Mouse (Mus musculus) hindbrain, embryonic 13.5 days (tissue): ENCODE results near the gene Mblac2. TPM values are rescaled to one million over a fixed set of nuclear protein-coding genes. Genes with fewer than 3 reads are reported as not detected.
"Not testable (repeated sequence)": the region's sequence is repeated elsewhere in the genome, so short reads cannot be mapped to it uniquely, and the experiment has no call there.

Experiments
- ATAC-seq: fragments of 200-750 bp; cut with Nextera tagmentation; 2 replicates; pipeline ENCODE4 v1.8.0; 2017; ENCODE audit warnings: moderate TSS enrichment; ENCODE audit not compliant: low FRiP score
- H3K27ac ChIP-seq: fragments of 300-500 bp; sonication (generic); 2 replicates; pipeline ENCODE4 v1.5.1; 2015; ENCODE audit warnings: inconsistent platforms, mild to moderate bottlenecking, moderate library complexity
- H3K27me3 ChIP-seq: fragments of 300-500 bp; sonication (generic); 2 replicates; pipeline ENCODE4 v1.6.1; 2015; ENCODE audit warnings: mild to moderate bottlenecking, inconsistent platforms
- H3K36me3 ChIP-seq: fragments of 300-500 bp; sonication (generic); 2 replicates; pipeline ENCODE4 v1.6.1; 2015; ENCODE audit warnings: mild to moderate bottlenecking, inconsistent platforms
- H3K4me1 ChIP-seq: fragments of 300-500 bp; sonication (generic); replicated peaks from 2 replicates; pipeline ENCODE4 v1.6.1; 2015; ENCODE audit warnings: inconsistent platforms
- H3K4me2 ChIP-seq: fragments of 300-500 bp; sonication (generic); 2 replicates; pipeline ENCODE4 v1.6.1; 2015; ENCODE audit warnings: inconsistent platforms, mild to moderate bottlenecking, moderate library complexity
- H3K4me3 ChIP-seq: fragments of 300-500 bp; sonication (generic); 2 replicates; pipeline ENCODE4 v1.5.1; 2015; ENCODE audit warnings: mild to moderate bottlenecking, inconsistent platforms
- H3K9ac ChIP-seq: fragments of 300-500 bp; sonication (generic); 2 replicates; pipeline ENCODE4 v1.6.1; 2015; ENCODE audit warnings: mild to moderate bottlenecking, inconsistent platforms
- H3K9me3 ChIP-seq: fragments of 300-500 bp; sonication (generic); 2 replicates; pipeline ENCODE4 v1.6.1; 2016; ENCODE audit warnings: inconsistent platforms
- WGBS: fragments of 180-500 bp; shearing (Covaris S2); methylation state at CpG from one replicate; pipeline ENCODE4 v1.1.7; 2015; 5-methylcytosine and 5-hydroxymethylcytosine counted together
- polyA plus RNA-seq: library from polyadenylated mRNA; unstranded; fragments of >200 nt; fragmentation: Nextera tagmentation; extraction: Ambion mirVana; gene quantifications from 2 replicates; pipeline ENCODE4 v1.2.1, GENCODE M21; 2015

Mblac2 gene
- polyA plus RNA-seq, 1 experiment from 2014 or later = 25.6 TPM

DNA sequence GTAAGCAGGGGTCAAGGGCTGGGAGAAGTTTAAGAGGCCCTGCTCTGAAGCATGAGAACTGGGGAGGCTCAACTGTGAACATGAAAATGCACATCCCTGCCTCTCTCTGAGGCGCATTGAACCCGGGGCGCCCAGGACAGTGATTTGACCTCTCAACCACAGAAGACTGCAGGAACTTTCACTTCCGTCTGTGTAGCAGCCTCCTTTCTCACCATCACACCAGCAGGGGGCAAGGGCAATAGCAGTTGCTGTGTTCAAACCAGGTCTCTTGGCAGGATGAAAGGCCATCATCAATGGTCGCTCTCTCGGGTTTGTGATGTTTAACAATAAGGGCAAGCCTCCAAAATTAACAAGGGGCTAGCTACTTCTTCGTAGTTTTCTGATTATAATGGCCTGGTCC, 8.0 kb upstream of the Mblac2 start:
- 0 out of 2 replicates have a peak, but pooled peaks cover 3% of the 10 kb centered on the region for H3K36me3 ChIP-seq
- WGBS = 68% methylated on average over 7 of the region's 7 CpGs
- H3K4me1 ChIP-seq = no peaks in the 10 kb centered on the region
- H3K27me3 ChIP-seq = no peaks in the 10 kb centered on the region
- ATAC-seq = no peak
- no peak overlapping the region for H3K9ac ChIP-seq
- H3K9me3 ChIP-seq = no peaks in the 10 kb centered on the region
- no peak overlapping the region for H3K4me3 ChIP-seq
- H3K4me2 ChIP-seq = no peak overlapping the region
- no peak overlapping the region for H3K27ac ChIP-seq

DNA sequence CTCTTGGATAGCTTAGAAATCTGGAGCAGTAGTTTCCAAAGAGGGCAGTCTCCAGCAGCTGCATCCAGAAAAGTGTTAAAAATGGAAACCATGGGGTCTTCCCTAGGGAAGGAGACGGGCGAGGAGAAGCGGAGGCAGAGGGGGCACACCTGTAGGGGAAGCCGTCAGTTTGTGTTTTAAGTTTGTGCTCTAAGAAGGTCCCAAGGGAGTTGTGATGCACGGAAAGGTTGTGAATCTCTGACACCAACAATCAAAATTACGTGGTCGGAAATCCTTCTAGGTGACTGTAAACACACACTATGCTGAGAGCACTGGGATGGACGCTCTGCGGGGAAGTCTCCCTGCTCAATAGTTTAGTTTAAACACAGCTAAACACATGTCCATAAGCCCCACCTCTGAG, 7.5 kb upstream of the Mblac2 start:
- whole genome bisulfite sequencing = 84% methylated on average over 9 of the region's 9 CpGs
- no peaks in the 10 kb centered on the region for H3K4me1 ChIP-seq
- no peak overlapping the region for H3K4me2 ChIP-seq
- no peak overlapping the region for H3K27ac ChIP-seq
- H3K4me3 ChIP-seq = no peak overlapping the region
- no peak for ATAC-seq
- H3K9ac ChIP-seq = no peak overlapping the region
- no peaks in the 10 kb centered on the region for H3K9me3 ChIP-seq
- H3K27me3 ChIP-seq = no peaks in the 10 kb centered on the region
- no peaks in the 10 kb centered on the region for H3K36me3 ChIP-seq

DNA sequence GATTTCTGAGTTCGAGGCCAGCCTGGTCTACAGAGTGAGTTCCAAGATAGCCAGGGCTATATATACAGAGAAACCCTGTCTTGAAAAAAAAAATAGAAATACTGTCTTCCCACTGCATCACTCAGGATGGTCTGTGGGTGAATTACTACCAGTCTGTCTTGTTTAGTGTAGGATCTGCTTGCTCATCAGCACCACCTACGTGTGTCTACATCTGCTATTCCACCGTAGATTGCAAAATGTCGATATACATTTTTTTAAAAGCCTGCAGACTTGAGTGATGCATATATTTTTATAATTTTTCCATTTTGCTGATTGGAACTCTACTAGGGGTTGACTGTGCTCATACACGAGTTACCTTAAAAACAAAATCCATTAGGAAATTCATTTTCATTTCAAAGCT, 4.8 kb upstream of the Mblac2 start:
- WGBS = 95% methylated on average over 5 of the region's 5 CpGs
- Histone ChIP-seq H3K4me3 (no peak overlapping the region), H3K9ac (no peak overlapping the region), H3K36me3 (no peaks in the 10 kb centered on the region), H3K9me3 (no peaks in the 10 kb centered on the region), H3K27ac (no peak overlapping the region), H3K4me1 (peaks cover 8% of the 10 kb centered on the region), H3K4me2 (no peak overlapping the region), H3K27me3 (no peaks in the 10 kb centered on the region)
- no peak for ATAC-seq

DNA sequence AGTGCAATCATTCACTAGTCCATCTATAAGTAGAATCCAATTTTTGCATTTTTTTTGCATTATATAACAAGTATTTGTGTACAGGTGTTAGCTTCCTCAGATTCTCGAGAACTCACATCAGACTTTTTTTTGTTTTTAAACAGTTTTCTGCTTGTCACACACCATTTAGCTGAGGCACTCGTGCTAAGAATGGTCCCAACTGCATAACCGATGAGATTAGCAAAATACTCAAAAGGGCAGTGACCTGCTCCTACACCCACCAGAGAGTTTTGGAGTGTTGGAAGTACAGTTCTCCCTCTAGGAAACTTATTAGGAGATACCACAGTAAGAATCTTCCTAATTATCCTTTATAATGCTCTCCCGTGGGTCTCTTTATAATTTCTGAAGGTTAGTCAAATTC, 1.3 kb upstream of the Mblac2 start:
- no peak for ATAC-seq
- no peak overlapping the region for H3K9ac ChIP-seq
- H3K9me3 ChIP-seq = no peaks in the 10 kb centered on the region
- H3K4me2 ChIP-seq = peak overlapping the region; percentile 94
- H3K27ac ChIP-seq = no peak overlapping the region
- peak overlapping the region; percentile 85 for H3K4me3 ChIP-seq
- H3K4me1 ChIP-seq = peaks cover 21% of the 10 kb centered on the region
- 31% methylated on average over 4 of the region's 4 CpGs for WGBS
- no peaks in the 10 kb centered on the region for H3K36me3 ChIP-seq
- H3K27me3 ChIP-seq = no peaks in the 10 kb centered on the region

DNA sequence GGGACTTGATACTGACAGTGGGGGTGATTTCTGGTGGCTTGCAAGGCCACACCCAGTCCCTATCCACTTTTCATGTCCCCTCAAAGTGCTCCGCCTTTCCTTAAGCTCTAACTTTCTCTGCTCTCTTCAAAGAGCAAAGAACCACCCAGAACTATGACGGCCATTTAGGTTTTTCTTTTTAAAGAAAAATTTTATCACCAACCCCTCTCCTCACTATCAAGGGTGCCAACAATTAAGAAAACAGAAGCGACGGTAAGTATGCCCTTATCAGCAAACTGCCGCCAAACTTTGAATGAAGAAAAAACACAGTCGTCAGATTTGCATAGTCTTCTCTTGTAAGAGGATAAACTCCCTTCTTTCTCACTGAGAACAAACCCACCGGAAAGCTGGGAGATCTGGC, 875 bp upstream of the Mblac2 start:
- Histone ChIP-seq H3K4me3 (peak overlapping the region; percentile 85), H3K9ac (peak overlapping the region; percentile 85), H3K4me1 (peaks cover 21% of the 10 kb centered on the region), H3K9me3 (no peaks in the 10 kb centered on the region), H3K27ac (no peak overlapping the region), H3K27me3 (no peaks in the 10 kb centered on the region), H3K4me2 (peak overlapping the region; percentile 94), H3K36me3 (no peaks in the 10 kb centered on the region)
- ATAC-seq = no peak
- under 1% methylated on average over 7 of the region's 7 CpGs for WGBS

DNA sequence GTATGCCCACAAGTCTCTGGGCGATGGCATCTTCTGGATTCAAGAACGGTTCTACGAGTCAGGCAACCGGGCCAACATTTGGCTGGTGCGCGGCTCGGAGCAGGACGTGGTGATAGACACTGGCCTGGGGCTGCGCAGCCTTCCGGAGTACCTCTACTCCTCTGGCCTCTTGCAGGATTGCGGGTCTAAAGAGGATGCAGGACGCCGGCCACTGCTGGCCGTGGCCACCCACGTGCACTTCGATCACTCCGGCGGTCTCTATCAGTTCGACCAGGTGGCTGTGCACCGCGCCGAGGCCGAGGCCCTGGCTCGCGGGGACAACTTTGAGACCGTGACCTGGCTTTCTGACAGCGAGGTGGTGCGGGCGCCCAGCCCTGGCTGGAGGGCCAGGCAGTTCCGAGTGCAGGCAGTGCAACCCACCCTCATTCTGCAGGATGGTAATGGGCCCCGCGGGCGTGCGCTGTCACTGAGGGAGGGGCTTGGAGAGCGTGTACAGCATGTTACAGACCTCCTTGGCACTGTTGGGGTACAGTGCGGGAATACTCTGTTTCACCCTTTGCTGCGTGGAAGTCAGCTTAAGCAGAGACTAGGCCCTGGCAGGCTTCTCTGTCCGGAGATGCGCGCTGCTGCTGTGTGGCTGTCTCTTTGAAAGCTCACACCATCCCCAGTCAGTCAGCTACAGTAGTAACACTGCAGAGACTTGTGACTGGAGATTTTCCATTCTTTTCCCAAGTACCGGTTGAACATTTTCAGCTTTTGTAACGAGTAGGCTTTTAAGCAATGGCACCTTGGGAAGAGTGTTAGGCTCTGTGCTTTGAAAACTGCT, 618 bp downstream of the Mblac2 start:
- ATAC-seq = peak; percentile 55
- peak overlapping the region; percentile 94 for H3K27ac ChIP-seq
- H3K4me3 ChIP-seq = peak overlapping the region; percentile 85
- no peaks in the 10 kb centered on the region for H3K36me3 ChIP-seq
- WGBS = under 1% methylated on average over 42 of the region's 42 CpGs
- no peaks in the 10 kb centered on the region for H3K9me3 ChIP-seq
- H3K27me3 ChIP-seq = no peaks in the 10 kb centered on the region
- H3K4me1 ChIP-seq = peaks cover 21% of the 10 kb centered on the region
- peak overlapping the region; percentile 94 for H3K4me2 ChIP-seq
- H3K9ac ChIP-seq = peak overlapping the region; percentile 85

DNA sequence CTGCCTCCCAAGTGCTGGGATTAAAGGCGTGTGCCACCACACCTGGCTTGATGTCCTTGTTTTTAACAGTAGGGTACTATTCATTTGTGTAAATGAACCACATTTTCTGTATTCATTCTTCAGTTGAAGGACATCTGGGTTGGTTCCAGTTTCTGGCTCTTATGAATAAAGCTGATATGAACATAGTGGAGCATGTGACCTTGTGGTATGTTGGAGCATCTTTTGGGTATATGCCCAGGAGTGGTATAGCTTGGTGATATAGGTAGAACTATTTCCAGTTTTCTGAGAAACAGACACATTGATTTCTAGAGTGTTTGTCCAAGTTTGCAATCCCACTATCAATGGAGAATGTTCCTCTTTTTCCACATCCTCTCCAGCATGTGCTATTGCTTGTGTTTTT, 2.8 kb downstream of the Mblac2 start:
- 97% methylated on average over 1 of the region's 1 CpGs for WGBS
- no peak for ATAC-seq

DNA sequence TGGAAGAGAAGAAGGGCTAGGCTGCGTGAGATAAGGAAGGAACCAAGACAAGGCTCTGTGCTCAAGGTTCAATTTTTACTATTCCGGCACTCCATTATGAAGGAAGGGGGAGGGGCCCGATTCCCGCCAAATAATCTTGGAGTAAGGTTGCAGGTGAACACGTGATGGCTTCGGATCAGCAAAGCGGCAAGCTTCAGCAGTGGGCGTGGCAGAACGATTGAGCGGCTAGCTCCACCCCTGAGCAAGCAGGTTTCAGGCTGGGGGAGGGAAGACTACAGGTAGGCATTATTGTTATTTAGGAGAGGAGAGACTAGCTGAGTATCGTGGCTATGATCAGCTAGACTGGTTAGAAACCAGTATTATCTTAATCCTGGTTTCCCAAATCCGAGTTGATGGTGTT, 17.0 kb downstream of the Mblac2 start:
- H3K4me1 ChIP-seq, H3K27ac ChIP-seq, H3K9me3 ChIP-seq, ATAC-seq, H3K9ac ChIP-seq, H3K4me2 ChIP-seq, H3K4me3 ChIP-seq, H3K27me3 ChIP-seq, H3K36me3 ChIP-seq: not testable (repeated sequence)
- 64% methylated on average over 12 of the region's 12 CpGs for WGBS

More for the DNA sequence above, 2.8 kb downstream of the Mblac2 start:
- no peaks in the 10 kb centered on the region for H3K27me3 ChIP-seq
- H3K4me3 ChIP-seq = no peak overlapping the region
- H3K4me2 ChIP-seq = no peak overlapping the region
- peaks cover 21% of the 10 kb centered on the region for H3K4me1 ChIP-seq
- H3K36me3 ChIP-seq = no peaks in the 10 kb centered on the region
- H3K9me3 ChIP-seq = no peaks in the 10 kb centered on the region
- no peak overlapping the region for H3K27ac ChIP-seq
- no peak overlapping the region for H3K9ac ChIP-seq

DNA sequence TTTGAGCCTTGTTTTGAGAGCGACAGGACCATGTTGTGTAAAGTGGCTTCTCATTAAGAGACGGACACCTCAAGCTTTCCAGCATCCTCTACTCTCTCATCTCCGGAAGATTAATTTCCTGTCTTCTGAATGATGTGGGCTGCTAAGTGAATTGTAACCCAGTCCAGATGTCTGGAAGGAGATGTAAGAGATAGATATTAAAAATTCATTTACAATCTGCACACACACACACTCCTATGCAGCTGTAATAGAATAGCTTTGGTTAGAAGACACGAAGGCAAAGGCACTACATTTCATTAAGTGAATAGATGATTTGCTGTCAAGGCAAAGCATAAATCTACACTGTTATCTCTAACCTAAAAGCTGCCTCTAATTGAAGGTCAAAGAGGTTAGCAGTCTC, 18.0 kb downstream of the Mblac2 start:
- Histone ChIP-seq H3K36me3 (no peaks in the 10 kb centered on the region), H3K9me3 (no peaks in the 10 kb centered on the region), H3K27ac (no peak overlapping the region), H3K4me2 (no peak overlapping the region), H3K27me3 (no peaks in the 10 kb centered on the region), H3K4me1 (no peaks in the 10 kb centered on the region), H3K4me3 (no peak overlapping the region), H3K9ac (no peak overlapping the region)
- 74% methylated on average over 4 of the region's 4 CpGs for WGBS
- ATAC-seq = 0 out of 2 replicates have a peak, but pooled peaks have one; percentile 28

DNA sequence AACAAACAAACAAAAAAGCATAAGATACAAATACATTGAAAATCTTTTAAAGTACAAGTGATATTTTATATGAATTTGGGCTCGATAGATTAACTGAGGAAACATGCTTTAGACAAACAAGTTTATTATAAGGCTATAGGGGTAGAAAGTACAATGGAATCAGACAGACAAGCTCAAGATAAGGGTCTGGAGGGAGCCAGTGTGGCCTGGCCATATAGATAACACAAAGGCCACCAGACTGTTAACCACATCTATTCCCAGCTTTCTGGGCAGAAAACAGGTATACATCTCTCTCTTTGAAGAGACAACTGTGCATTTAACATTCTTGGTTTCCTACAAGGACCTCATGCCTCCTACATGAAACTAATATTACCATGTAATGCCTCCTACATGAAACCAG, 19.2 kb downstream of the Mblac2 start:
- Histone ChIP-seq H3K9ac (no peak overlapping the region), H3K36me3 (no peaks in the 10 kb centered on the region), H3K4me2 (no peak overlapping the region), H3K4me3 (no peak overlapping the region), H3K4me1 (no peaks in the 10 kb centered on the region), H3K9me3 (no peaks in the 10 kb centered on the region), H3K27me3 (no peaks in the 10 kb centered on the region), H3K27ac (no peak overlapping the region)
- no peak for ATAC-seq
- 97% methylated on average over 1 of the region's 1 CpGs for WGBS

DNA sequence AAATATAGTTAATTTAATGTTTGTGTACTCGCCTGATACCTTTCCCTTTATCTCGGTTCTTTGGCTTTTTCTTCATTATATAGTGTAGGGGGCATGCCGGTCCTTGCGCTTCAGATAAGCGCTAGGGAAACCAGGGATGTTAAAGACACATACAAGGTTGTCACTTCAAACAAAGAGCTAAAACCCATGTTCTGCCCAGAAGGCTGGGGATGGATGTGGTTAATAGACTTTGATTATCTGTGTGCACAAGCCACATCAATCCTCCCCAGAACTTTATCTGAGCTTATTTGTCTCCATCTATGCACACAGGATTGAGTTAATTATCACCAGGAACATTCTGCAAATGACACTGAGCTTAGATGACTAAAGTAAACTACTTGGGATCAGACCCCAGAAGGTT, 25.5 kb downstream of the Mblac2 start:
- Histone ChIP-seq H3K36me3 (no peaks in the 10 kb centered on the region), H3K27ac (no peak overlapping the region), H3K4me3 (no peak overlapping the region), H3K9me3 (no peaks in the 10 kb centered on the region), H3K9ac (no peak overlapping the region), H3K27me3 (no peaks in the 10 kb centered on the region), H3K4me1 (no peaks in the 10 kb centered on the region), H3K4me2 (no peak overlapping the region)
- 87% methylated on average over 5 of the region's 5 CpGs for WGBS
- ATAC-seq = no peak

DNA sequence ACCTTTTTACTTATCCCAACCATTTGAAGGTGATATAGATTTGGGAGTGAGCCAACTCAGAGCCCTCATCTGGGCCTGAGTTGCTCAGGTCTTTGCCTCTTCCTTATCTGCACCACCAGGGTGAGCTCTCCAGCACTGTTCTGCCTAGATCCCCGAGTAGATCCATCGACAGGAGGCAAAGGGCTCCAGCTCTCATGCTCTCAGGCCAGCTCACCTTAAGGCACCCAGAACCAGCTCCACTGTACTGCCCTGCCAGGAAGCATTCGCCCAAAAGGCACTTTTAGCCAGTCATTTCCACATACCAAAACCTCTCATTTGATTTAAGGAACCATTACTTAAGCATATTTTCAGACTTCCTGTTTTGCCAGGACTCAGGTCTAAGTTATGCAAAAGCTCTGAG, 29.8 kb downstream of the Mblac2 start:
- 51% methylated on average over 3 of the region's 3 CpGs for WGBS
- H3K4me2 ChIP-seq = no peak overlapping the region
- no peaks in the 10 kb centered on the region for H3K27me3 ChIP-seq
- H3K27ac ChIP-seq = no peak overlapping the region
- H3K9ac ChIP-seq = no peak overlapping the region
- H3K9me3 ChIP-seq = no peaks in the 10 kb centered on the region
- no peaks in the 10 kb centered on the region for H3K4me1 ChIP-seq
- H3K4me3 ChIP-seq = no peak overlapping the region
- no peak for ATAC-seq
- no peaks in the 10 kb centered on the region for H3K36me3 ChIP-seq

DNA sequence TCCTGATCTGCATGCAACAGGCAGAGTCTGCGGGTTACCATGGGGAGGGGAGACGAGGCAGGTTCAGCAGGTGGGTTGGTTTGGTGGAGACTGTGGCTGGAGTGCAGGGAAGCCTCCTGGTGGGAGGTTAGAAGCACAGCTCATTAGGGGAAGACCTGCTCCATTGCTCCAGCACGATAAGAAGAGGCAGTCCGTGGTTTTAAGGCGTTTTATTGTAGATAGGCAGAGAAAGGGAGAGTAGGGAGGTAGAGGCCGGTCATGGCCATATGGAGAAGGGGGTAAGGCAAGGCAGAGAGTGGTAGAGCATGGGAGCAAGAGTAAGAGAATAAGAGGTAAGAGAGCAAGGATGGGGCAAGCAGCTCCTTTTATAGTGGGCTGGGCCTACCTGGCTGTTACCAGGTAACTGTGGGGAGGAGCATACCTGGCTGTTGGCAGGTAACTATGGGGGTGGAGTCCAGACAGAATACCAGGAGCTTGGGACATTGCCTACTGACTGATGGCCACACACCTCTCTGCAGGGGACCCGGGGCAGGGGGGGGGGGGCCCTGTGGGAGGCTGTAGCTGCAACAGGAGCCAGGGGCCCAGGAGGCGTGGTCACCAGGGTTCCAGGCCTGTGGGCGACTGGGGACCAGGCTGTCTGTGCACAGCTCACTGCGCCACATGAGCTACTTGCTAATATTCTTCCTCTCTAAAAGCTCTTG, 32.4 kb downstream of the Mblac2 start:
- H3K4me1 ChIP-seq = no peaks in the 10 kb centered on the region
- no peak overlapping the region for H3K4me2 ChIP-seq
- no peak overlapping the region for H3K4me3 ChIP-seq
- no peak for ATAC-seq
- no peaks in the 10 kb centered on the region for H3K27me3 ChIP-seq
- no peak overlapping the region for H3K9ac ChIP-seq
- WGBS = 45% methylated on average over 10 of the region's 10 CpGs
- no peaks in the 10 kb centered on the region for H3K9me3 ChIP-seq
- H3K27ac ChIP-seq = no peak overlapping the region
- no peaks in the 10 kb centered on the region for H3K36me3 ChIP-seq
